ENCODE assay signal across 24 mouse cellular contexts in genomic region chr10:94071641-94072040, GRCm38 (mm10). TPM values are rescaled to one million over a fixed set of nuclear protein-coding genes. Genes with fewer than 3 reads are reported as not detected.
DNase-seq lines count a peak whose midpoint lies in the region; ATAC-seq lines count a peak whose summit lies in the region.
"Had no signal": no experiment of that assay in that cellular context is flagged by ENCODE, and none has a peak within 500 bp of the region (broad histone marks: within the 10 kb centered on the region; RNA-seq: fewer than 3 reads in every experiment).

No protein-coding gene starts in this region.

- ATAC-seq in heart, embryonic 16.5 days (replicated peaks; ENCODE audit: extremely low read depth, insufficient read depth, low FRiP score) = no peak
- ATAC-seq in liver, embryonic 11.5 days (replicated peaks; ENCODE audit: low FRiP score) = no peak
- no peak for ATAC-seq in liver, embryonic 15.5 days (ENCODE audit: insufficient read depth)
- ATAC-seq in monocyte, adult 5-6 weeks (replicated peaks; ENCODE audit: insufficient number of reproducible peaks, low FRiP score, low TSS enrichment, poor library complexity, severe bottlenecking) = no peak
- ATAC-seq: forebrain, embryonic 14.5 days; hindbrain, embryonic 16.5 days had no signal

- WGBS in heart, embryonic 16.5 days = 88% methylated on average over 7 of the region's 7 CpGs
- 77% methylated on average over 7 of the region's 7 CpGs for whole genome bisulfite sequencing in liver, embryonic 11.5 days
- WGBS in liver, embryonic 15.5 days (ENCODE audit: insufficient replicate concordance) = 72% methylated on average over 7 of the region's 7 CpGs

- no peak overlapping the region for H3K9ac ChIP-seq in heart, embryonic 16.5 days (ENCODE audit: low read length)
- no peak overlapping the region for H3K9ac ChIP-seq in liver, embryonic 11.5 days (ENCODE audit: low read depth, low read length)
- H3K9ac ChIP-seq in liver, embryonic 15.5 days = no peak overlapping the region
- H3K9ac ChIP-seq: hindbrain, embryonic 12.5 days had no signal

- H3K27ac ChIP-seq in heart, embryonic 16.5 days (ENCODE audit: low read length) = peak overlapping the region; percentile 77; the same call in 1 of the 2 replicates
- peak overlapping the region; percentile 81 for H3K27ac ChIP-seq in liver, embryonic 11.5 days (ENCODE audit: low read depth, low read length)
- H3K27ac ChIP-seq in liver, embryonic 15.5 days (replicated peaks) = peak overlapping the region; percentile 79
- H3K27ac ChIP-seq: gastrocnemius, adult 2 months; hindbrain, embryonic 12.5 days had no signal

- 0 out of 2 replicates have a peak, but pooled peaks cover 4% of the 10 kb centered on the region for H3K36me3 ChIP-seq in heart, embryonic 16.5 days (ENCODE audit: control insufficient read depth, insufficient read depth)
- H3K36me3 ChIP-seq in liver, embryonic 11.5 days (ENCODE audit: control insufficient read depth, insufficient read depth, low read length) = no peaks in the 10 kb centered on the region
- H3K36me3 ChIP-seq in liver, embryonic 15.5 days (replicated peaks) = peaks cover 12% of the 10 kb centered on the region; the same call in 1 of the 2 replicates

- intact Hi-C loops in heart, postnatal 25 days (cut with DNase I) = no loop called here
- intact Hi-C loops in heart, postnatal 14 days (cut with DNase I) = loop anchor here (5.0 kb wide), 1 partner anchor 46 kb away; no protein-coding TSS in a partner anchor

- H3K4me1 ChIP-seq in heart, embryonic 16.5 days (ENCODE audit: control insufficient read depth, insufficient read depth, low read length) = peaks cover 26% of the 10 kb centered on the region
- H3K4me1 ChIP-seq in liver, embryonic 11.5 days (replicated peaks; ENCODE audit: control insufficient read depth, insufficient read depth, low read length) = peaks cover 31% of the 10 kb centered on the region
- H3K4me1 ChIP-seq in liver, embryonic 15.5 days (replicated peaks) = peaks cover 41% of the 10 kb centered on the region

- peak; percentile 83 for DNase-seq in heart, adult 11 months
- DNase-seq in heart, postnatal 25 days (ENCODE audit: low spot score) = no peak
- no peak for DNase-seq in heart, postnatal 14 days
- DNase-seq in liver, embryonic 11.5 days (ENCODE audit: low spot score) = no peak
- DNase-seq in T-cell, adult 2 months (ENCODE audit: low spot score) = no peak
- DNase-seq: adrenal gland, postnatal 14 days; B cell, adult 2 months; cerebellum, adult 11-12 months; cerebellum, adult 9-10 months; cerebellum, postnatal 36 days; gastrocnemius, adult 2 months; gastrocnemius, postnatal 25 days; heart, postnatal 36 days had no signal

- H3K27me3 ChIP-seq in heart, embryonic 16.5 days (ENCODE audit: control insufficient read depth, insufficient read depth, low read length) = no peaks in the 10 kb centered on the region
- H3K27me3 ChIP-seq in liver, embryonic 11.5 days (replicated peaks; ENCODE audit: control insufficient read depth, insufficient read depth, low read length) = no peaks in the 10 kb centered on the region
- no peaks in the 10 kb centered on the region for H3K27me3 ChIP-seq in liver, embryonic 15.5 days
- H3K27me3 ChIP-seq: hindbrain, embryonic 12.5 days had no signal

- no peaks in the 10 kb centered on the region for H3K9me3 ChIP-seq in heart, embryonic 16.5 days (replicated peaks; ENCODE audit: control insufficient read depth, low read length)
- no peaks in the 10 kb centered on the region for H3K9me3 ChIP-seq in liver, embryonic 11.5 days (ENCODE audit: control insufficient read depth, low read length)
- H3K9me3 ChIP-seq in liver, embryonic 15.5 days (replicated peaks) = no peaks in the 10 kb centered on the region
- H3K9me3 ChIP-seq: embryonic facial prominence, embryonic 10.5 days; forebrain, embryonic 10.5 days; G1E; hindbrain, embryonic 12.5 days had no signal

- no peak overlapping the region for H3K4me2 ChIP-seq in heart, embryonic 16.5 days (ENCODE audit: low read depth, low read length)
- H3K4me2 ChIP-seq in liver, embryonic 11.5 days = no peak overlapping the region
- H3K4me2 ChIP-seq in liver, embryonic 15.5 days = peak overlapping the region; percentile 50; the same call in 1 of the 2 replicates
- H3K4me2 ChIP-seq: heart, embryonic 11.5 days; hindbrain, embryonic 12.5 days had no signal

- no peak overlapping the region for H3K4me3 ChIP-seq in heart, embryonic 16.5 days (ENCODE audit: low read length)
- H3K4me3 ChIP-seq in liver, embryonic 11.5 days (ENCODE audit: low read depth, low read length) = no peak overlapping the region
- H3K4me3 ChIP-seq in liver, embryonic 15.5 days (replicated peaks) = no peak overlapping the region
- H3K4me3 ChIP-seq: embryonic facial prominence, embryonic 10.5 days; erythroblast, embryonic 14.5 days; forebrain, embryonic 10.5 days; gastrocnemius, adult 2 months; hindbrain, embryonic 12.5 days had no signal

RNA-seq across cellular contexts. Expression of gene Fgd6, which starts 35.8 kb away (rescaled TPM):
- 1 to 10 TPM; 5.6 to 6.3 TPM for total RNA-seq in heart, postnatal 25 days (2021)
- polyA plus RNA-seq in heart, embryonic 16.5 days (2015; fragmentation: Nextera tagmentation; extraction: Ambion mirVana) = 2.2 and 2.5 TPM in 2 replicates
- total RNA-seq in heart, postnatal 14 days (2021) = 1 to 10 TPM; 6.9 to 7.3 TPM
- 5.5 and 6.4 TPM in 2 replicates for polyA plus RNA-seq in liver, embryonic 11.5 days (2014; fragmentation: Nextera tagmentation; extraction: Ambion mirVana)
- polyA plus RNA-seq in liver, embryonic 15.5 days (2015; fragmentation: Nextera tagmentation; extraction: Ambion mirVana) = 2.8 and 3.2 TPM in 2 replicates
- 1.5 to 3.0 TPM (median 2.9 TPM) in 3 replicates for total RNA-seq in monocyte, adult 5-6 weeks (2017)

RNA-seq across cellular contexts. Expression of gene Vezt, which starts 36.0 kb away (rescaled TPM):
- total RNA-seq in heart, postnatal 25 days (2021) = 10 to 100 TPM; 38.1 to 40.4 TPM
- 21.3 and 22.5 TPM in 2 replicates for polyA plus RNA-seq in heart, embryonic 16.5 days (2015; fragmentation: Nextera tagmentation; extraction: Ambion mirVana)
- total RNA-seq in heart, postnatal 14 days (2021) = 10 to 100 TPM; 34.9 to 35.3 TPM
- 18.9 and 19.7 TPM in 2 replicates for polyA plus RNA-seq in liver, embryonic 11.5 days (2014; fragmentation: Nextera tagmentation; extraction: Ambion mirVana)
- polyA plus RNA-seq in liver, embryonic 15.5 days (2015; fragmentation: Nextera tagmentation; extraction: Ambion mirVana) = 11.8 and 12.9 TPM in 2 replicates
- 3.3 to 7.3 TPM (median 3.7 TPM) in 3 replicates for total RNA-seq in monocyte, adult 5-6 weeks (2017)
